Mouse (Mus musculus) midbrain, embryonic 15.5 days (tissue): Measurements from ENCODE around the gene Ruvbl1. TPM values are rescaled to one million over a fixed set of nuclear protein-coding genes. Genes with fewer than 3 reads are reported as not detected.

ENCODE experiments used
- ATAC-seq: fragments of 200-750 bp; cut with Nextera tagmentation; replicated peaks from 2 replicates; pipeline ENCODE4 v1.8.0; 2017; ENCODE audit warnings: moderate TSS enrichment
- H3K27ac ChIP-seq: fragments of 300-500 bp; sonication (generic); 2 replicates; pipeline ENCODE4 v1.5.1; 2015; ENCODE audit warnings: mild to moderate bottlenecking, inconsistent platforms
- H3K27me3 ChIP-seq: fragments of 300-500 bp; sonication (generic); replicated peaks from 2 replicates; pipeline ENCODE4 v1.6.1; 2015; ENCODE audit warnings: inconsistent platforms
- H3K36me3 ChIP-seq: fragments of 300-500 bp; sonication (generic); replicated peaks from 2 replicates; pipeline ENCODE4 v1.6.1; 2015; ENCODE audit warnings: inconsistent platforms
- H3K4me1 ChIP-seq: fragments of 300-500 bp; sonication (generic); 2 replicates; pipeline ENCODE4 v1.6.1; 2015; ENCODE audit warnings: inconsistent platforms
- H3K4me2 ChIP-seq: fragments of 300-500 bp; sonication (generic); 2 replicates; pipeline ENCODE4 v1.6.1; 2015; ENCODE audit warnings: inconsistent platforms, mild to moderate bottlenecking, moderate library complexity
- H3K4me3 ChIP-seq: fragments of 300-500 bp; sonication (generic); 2 replicates; pipeline ENCODE4 v1.5.1; 2015; ENCODE audit warnings: mild to moderate bottlenecking, inconsistent platforms
- H3K9ac ChIP-seq: fragments of 300-500 bp; sonication (generic); 2 replicates; pipeline ENCODE4 v1.6.1; 2015; ENCODE audit warnings: mild to moderate bottlenecking, inconsistent platforms
- H3K9me3 ChIP-seq: fragments of 300-500 bp; sonication (generic); 2 replicates; pipeline ENCODE4 v1.6.1; 2016; ENCODE audit warnings: inconsistent platforms
- WGBS: fragments of 180-500 bp; shearing (Covaris S2); methylation state at CpG from one replicate; pipeline ENCODE4 v1.1.7; 2015; ENCODE audit warnings: mixed read lengths; 5-methylcytosine and 5-hydroxymethylcytosine counted together
- polyA plus RNA-seq: library from polyadenylated mRNA; unstranded; fragments of >200 nt; fragmentation: Nextera tagmentation; extraction: Ambion mirVana; gene quantifications from 2 replicates; pipeline ENCODE4 v1.2.1, GENCODE M21; 2015

Gene Ruvbl1
- polyA plus RNA-seq, 1 experiment from 2014 or later, result 95.6 TPM

GRCm38 (mm10) chr6:88500405-88500767 lies 35.2 kb downstream of the Ruvbl1 start:
- Histone ChIP-seq H3K27ac (peak overlapping the region; percentile 57; the same call in 1 of the 2 replicates), H3K4me2 (peak overlapping the region; percentile 91), H3K9ac (peak overlapping the region; percentile 77), H3K27me3 (no peaks in the 10 kb centered on the region), H3K9me3 (no peaks in the 10 kb centered on the region), H3K4me3 (peak overlapping the region; percentile 54), H3K36me3 (peaks cover 26% of the 10 kb centered on the region), H3K4me1 (peaks cover 8% of the 10 kb centered on the region)
- 8% methylated on average over 3 of the region's 3 CpGs for WGBS
- ATAC-seq, result peak; percentile 40

- Histone ChIP-seq H3K27ac (no peak overlapping the region), H3K4me3 (no peak overlapping the region), H3K9ac (no peak overlapping the region), H3K36me3 (peaks cover 39% of the 10 kb centered on the region), H3K27me3 (no peaks in the 10 kb centered on the region), H3K4me2 (no peak overlapping the region), H3K4me1 (peaks cover 8% of the 10 kb centered on the region), H3K9me3 (no peaks in the 10 kb centered on the region)
- WGBS, result 83% methylated on average over 13 of the region's 13 CpGs
- ATAC-seq, result no peak
Measured at GRCm38 (mm10) chr6:88502030-88502970, 37.1 kb downstream of the Ruvbl1 start.

GRCm38 (mm10) chr6:88503044-88503443 lies 37.8 kb downstream of the Ruvbl1 start:
- Histone ChIP-seq H3K9ac (no peak overlapping the region), H3K9me3 (no peaks in the 10 kb centered on the region), H3K4me2 (no peak overlapping the region), H3K27ac (no peak overlapping the region), H3K27me3 (no peaks in the 10 kb centered on the region), H3K4me3 (no peak overlapping the region), H3K36me3 (peaks cover 45% of the 10 kb centered on the region), H3K4me1 (peaks cover 8% of the 10 kb centered on the region)
- ATAC-seq, result no peak
- WGBS, result 99% methylated on average over 4 of the region's 4 CpGs

GRCm38 (mm10) chr6:88513984-88514383 lies 48.8 kb downstream of the Ruvbl1 start:
- Histone ChIP-seq H3K36me3 (peaks cover 52% of the 10 kb centered on the region), H3K4me3 (no peak overlapping the region), H3K9ac (no peak overlapping the region), H3K27ac (no peak overlapping the region), H3K4me1 (peaks cover 17% of the 10 kb centered on the region), H3K4me2 (no peak overlapping the region), H3K27me3 (no peaks in the 10 kb centered on the region), H3K9me3 (no peaks in the 10 kb centered on the region)
- 91% methylated on average over 8 of the region's 8 CpGs for WGBS
- no peak for ATAC-seq

GRCm38 (mm10) chr6:88514546-88514945 lies 49.3 kb downstream of the Ruvbl1 start:
- no peak overlapping the region for H3K9ac ChIP-seq
- H3K27ac ChIP-seq, result no peak overlapping the region
- WGBS, result 85% methylated on average over 4 of the region's 4 CpGs
- H3K27me3 ChIP-seq, result no peaks in the 10 kb centered on the region
- H3K4me3 ChIP-seq, result no peak overlapping the region
- H3K4me1 ChIP-seq, result peaks cover 22% of the 10 kb centered on the region
- peaks cover 49% of the 10 kb centered on the region for H3K36me3 ChIP-seq
- no peaks in the 10 kb centered on the region for H3K9me3 ChIP-seq
- ATAC-seq, result no peak
- no peak overlapping the region for H3K4me2 ChIP-seq

- Histone ChIP-seq H3K27ac (no peak overlapping the region), H3K4me3 (no peak overlapping the region), H3K9ac (no peak overlapping the region), H3K36me3 (peaks cover 35% of the 10 kb centered on the region), H3K4me1 (peaks cover 26% of the 10 kb centered on the region), H3K4me2 (no peak overlapping the region), H3K27me3 (no peaks in the 10 kb centered on the region), H3K9me3 (no peaks in the 10 kb centered on the region)
- 85% methylated on average over 8 of the region's 8 CpGs for WGBS
- no peak for ATAC-seq
Measured at GRCm38 (mm10) chr6:88515971-88516370, 50.8 kb downstream of the Ruvbl1 start.

GRCm38 (mm10) chr6:88516667-88517066 lies 51.5 kb downstream of the Ruvbl1 start:
- Histone ChIP-seq H3K4me2 (peak overlapping the region; percentile 73; the same call in 1 of the 2 replicates), H3K9me3 (no peaks in the 10 kb centered on the region), H3K27me3 (no peaks in the 10 kb centered on the region), H3K27ac (no peak overlapping the region), H3K9ac (no peak overlapping the region), H3K4me3 (no peak overlapping the region), H3K36me3 (peaks cover 28% of the 10 kb centered on the region), H3K4me1 (peaks cover 26% of the 10 kb centered on the region)
- ATAC-seq, result no peak
- WGBS, result 77% methylated on average over 5 of the region's 5 CpGs

- 16% methylated on average over 18 of the region's 18 CpGs for WGBS
- no peaks in the 10 kb centered on the region for H3K9me3 ChIP-seq
- peak overlapping the region; percentile 71 for H3K9ac ChIP-seq
- H3K27me3 ChIP-seq, result no peaks in the 10 kb centered on the region
- peak overlapping the region; percentile 91; the same call in 1 of the 2 replicates for H3K27ac ChIP-seq
- ATAC-seq, result no peak
- H3K4me3 ChIP-seq, result peak overlapping the region; percentile 73
- H3K4me1 ChIP-seq, result peaks cover 26% of the 10 kb centered on the region
- H3K36me3 ChIP-seq, result peaks cover 16% of the 10 kb centered on the region
- H3K4me2 ChIP-seq, result peak overlapping the region; percentile 73
Measured at GRCm38 (mm10) chr6:88517701-88518403, 52.6 kb downstream of the Ruvbl1 start.

- Histone ChIP-seq H3K4me2 (peak within 1 kb of the TSS; percentile 81), H3K27me3 (no peaks in the 10 kb centered on the region), H3K4me3 (peak within 1 kb of the TSS; percentile 73), H3K9ac (peak within 1 kb of the TSS; percentile 91), H3K9me3 (no peaks in the 10 kb centered on the region), H3K36me3 (peaks cover 15% of the 10 kb centered on the region), H3K27ac (peak within 1 kb of the TSS; percentile 91), H3K4me1 (peaks cover 26% of the 10 kb centered on the region)
- under 1% methylated on average over 75 of the region's 80 CpGs for WGBS
- ATAC-seq, result peak; percentile 98
Measured at GRCm38 (mm10) chr6:88518404-88519263, 53.4 kb downstream of the Ruvbl1 start, which contains the start of gene Sec61a1. Gene Sec61a1 (minus strand): TSS chr6:88518905.

GRCm38 (mm10) chr6:88521821-88522220 lies 56.6 kb downstream of the Ruvbl1 start:
- WGBS, result 86% methylated on average over 7 of the region's 7 CpGs
- ATAC-seq, result no peak
- H3K4me3 ChIP-seq, result no peak overlapping the region

GRCm38 (mm10) chr6:88522606-88523005 lies 57.4 kb downstream of the Ruvbl1 start:
- WGBS, result 74% methylated on average over 3 of the region's 3 CpGs
- Histone ChIP-seq H3K27ac (no peak overlapping the region), H3K4me2 (no peak overlapping the region), H3K9ac (no peak overlapping the region), H3K36me3 (no peaks in the 10 kb centered on the region), H3K9me3 (no peaks in the 10 kb centered on the region), H3K4me1 (peaks cover 15% of the 10 kb centered on the region), H3K27me3 (no peaks in the 10 kb centered on the region), H3K4me3 (no peak overlapping the region)
- no peak for ATAC-seq

More at GRCm38 (mm10) chr6:88521821-88522220, 56.6 kb downstream of the Ruvbl1 start:
- Histone ChIP-seq H3K9me3 (no peaks in the 10 kb centered on the region), H3K9ac (no peak overlapping the region), H3K4me2 (no peak overlapping the region), H3K27me3 (no peaks in the 10 kb centered on the region), H3K4me1 (peaks cover 22% of the 10 kb centered on the region), H3K36me3 (no peaks in the 10 kb centered on the region), H3K27ac (no peak overlapping the region)
